ENCODE assay signal across 8 mouse cellular contexts in genomic region chr4:120369156-120369555, GRCm38 (mm10). TPM values are rescaled to one million over a fixed set of nuclear protein-coding genes. Genes with fewer than 3 reads are reported as not detected.
DNase-seq lines count a peak whose midpoint lies in the region; ATAC-seq and TF ChIP-seq lines count a peak whose summit lies in the region.
"Had no signal": no experiment of that assay in that cellular context is flagged by ENCODE, and none has a peak within 500 bp of the region (broad histone marks: within the 10 kb centered on the region; RNA-seq: fewer than 3 reads in every experiment).

No protein-coding gene starts in this region.

- no peak for TF ChIP-seq CTCF in testis, adult 2 months (IDR thresholded peaks at IDR 0.05; ENCODE audit: control insufficient read depth, insufficient read depth, insufficient replicate concordance, low read depth, low read length)

- peak overlapping the region; percentile 72 for H3K27ac ChIP-seq in neural tube, embryonic 13.5 days (replicated peaks)
- no peak overlapping the region for H3K27ac ChIP-seq in neural tube, embryonic 15.5 days (replicated peaks)
- H3K27ac ChIP-seq in testis, adult 2 months (ENCODE audit: control insufficient read depth, insufficient read depth, low read depth, low read length), result peak overlapping the region; percentile 25; the same call in 1 of the 2 replicates
- H3K27ac ChIP-seq: hindbrain, embryonic 15.5 days had no signal

- DNase-seq in gastrocnemius, adult 18-20 months (ENCODE audit: low spot score), result peak; percentile 43
- DNase-seq in heart, postnatal 4 days, result peak; percentile 67
- DNase-seq in spleen, adult 12 weeks (ENCODE audit: low spot score), result no peak
- no peak for DNase-seq in thymus, postnatal 36 days

- 0 out of 2 replicates have a peak overlapping the region, but pooled peaks have one; percentile 12 for H3K9ac ChIP-seq in neural tube, embryonic 13.5 days
- H3K9ac ChIP-seq in neural tube, embryonic 15.5 days (replicated peaks), result no peak overlapping the region
- H3K9ac ChIP-seq: hindbrain, embryonic 15.5 days had no signal

- no peaks in the 10 kb centered on the region for H3K27me3 ChIP-seq in neural tube, embryonic 13.5 days
- no peaks in the 10 kb centered on the region for H3K27me3 ChIP-seq in neural tube, embryonic 15.5 days (replicated peaks)
- no peaks in the 10 kb centered on the region for H3K27me3 ChIP-seq in testis, adult 2 months (ENCODE audit: control insufficient read depth, insufficient read depth, low read length)

- peaks cover 62% of the 10 kb centered on the region for H3K4me1 ChIP-seq in neural tube, embryonic 13.5 days (replicated peaks)
- peaks cover 46% of the 10 kb centered on the region for H3K4me1 ChIP-seq in neural tube, embryonic 15.5 days
- H3K4me1 ChIP-seq in testis, adult 2 months (ENCODE audit: control insufficient read depth, insufficient read depth, low read length), result peaks cover 2% of the 10 kb centered on the region; the same call in 1 of the 2 replicates

- no peaks in the 10 kb centered on the region for H3K9me3 ChIP-seq in neural tube, embryonic 13.5 days
- no peaks in the 10 kb centered on the region for H3K9me3 ChIP-seq in neural tube, embryonic 15.5 days (replicated peaks)
- H3K9me3 ChIP-seq: hindbrain, embryonic 15.5 days had no signal

- H3K4me2 ChIP-seq in neural tube, embryonic 13.5 days, result 0 out of 2 replicates have a peak overlapping the region, but pooled peaks have one; percentile 2
- no peak overlapping the region for H3K4me2 ChIP-seq in neural tube, embryonic 15.5 days

- WGBS in neural tube, embryonic 13.5 days, result 31% methylated on average over 2 of the region's 2 CpGs
- 26% methylated on average over 2 of the region's 2 CpGs for WGBS in neural tube, embryonic 15.5 days

- no peak overlapping the region for H3K4me3 ChIP-seq in neural tube, embryonic 13.5 days
- H3K4me3 ChIP-seq in neural tube, embryonic 15.5 days (replicated peaks), result no peak overlapping the region
- H3K4me3 ChIP-seq in testis, adult 2 months (ENCODE audit: control insufficient read depth, low read depth, low read length), result no peak overlapping the region
- H3K4me3 ChIP-seq: hindbrain, embryonic 15.5 days had no signal

- no peaks in the 10 kb centered on the region for H3K36me3 ChIP-seq in neural tube, embryonic 13.5 days
- H3K36me3 ChIP-seq in neural tube, embryonic 15.5 days, result no peaks in the 10 kb centered on the region
- no peaks in the 10 kb centered on the region for H3K36me3 ChIP-seq in testis, adult 2 months (ENCODE audit: control insufficient read depth, insufficient read depth, low read length)
- H3K36me3 ChIP-seq: hindbrain, embryonic 15.5 days had no signal

- no peak for ATAC-seq in neural tube, embryonic 13.5 days (ENCODE audit: low read depth)
- no peak for ATAC-seq in neural tube, embryonic 15.5 days (ENCODE audit: low FRiP score)

- no peak for TF ChIP-seq POLR2A in testis, adult 2 months (IDR thresholded peaks at IDR 0.05; ENCODE audit: control insufficient read depth, low read depth, low read length)

RNA-seq across cellular contexts. Expression of gene Scmh1, which starts 35.9 kb away (rescaled TPM):
- polyA plus RNA-seq in neural tube, embryonic 13.5 days (2015; fragmentation: Nextera tagmentation; extraction: Ambion mirVana), result 82.6 and 93.1 TPM in 2 replicates
- 77.5 and 80.4 TPM in 2 replicates for polyA plus RNA-seq in neural tube, embryonic 15.5 days (2015; fragmentation: Nextera tagmentation; extraction: Ambion mirVana)
- 10 to 100 TPM; 43.5 to 46.9 TPM for total RNA-seq in gastrocnemius, adult 18-20 months (2021)
- 100 to 1,000 TPM; 104 to 106 TPM for total RNA-seq in heart, postnatal 4 days (2021)
- polyA plus RNA-seq in testis, adult 2 months (2012; rRNA removed), result 120 and 122 TPM in 2 replicates

Comparison
In these comparisons a context has a peak if more than half of its experiments do, and no peak if none do; other contexts are left out.
1. DNase-seq: peak in gastrocnemius, adult 18-20 months (single experiment) and heart, postnatal 4 days (single experiment); none in spleen, adult 12 weeks (single experiment) and thymus, postnatal 36 days (0 of 2).